Mouse (Mus musculus) stomach, postnatal 0 days (tissue): ENCODE measurements around the gene Chrdl1.

Experiments
- CTCF ChIP-seq: IDR thresholded peaks from 2 replicates; pipeline ENCODE4 v1.5.1; 2016; ENCODE audit warnings: antibody characterized with exemption, low read depth, mild to moderate bottlenecking, moderate library complexity
- EP300 ChIP-seq: optimal IDR thresholded peaks from 2 replicates; pipeline ENCODE3; 2016; ENCODE audit warnings: antibody characterized with exemption

DNA sequence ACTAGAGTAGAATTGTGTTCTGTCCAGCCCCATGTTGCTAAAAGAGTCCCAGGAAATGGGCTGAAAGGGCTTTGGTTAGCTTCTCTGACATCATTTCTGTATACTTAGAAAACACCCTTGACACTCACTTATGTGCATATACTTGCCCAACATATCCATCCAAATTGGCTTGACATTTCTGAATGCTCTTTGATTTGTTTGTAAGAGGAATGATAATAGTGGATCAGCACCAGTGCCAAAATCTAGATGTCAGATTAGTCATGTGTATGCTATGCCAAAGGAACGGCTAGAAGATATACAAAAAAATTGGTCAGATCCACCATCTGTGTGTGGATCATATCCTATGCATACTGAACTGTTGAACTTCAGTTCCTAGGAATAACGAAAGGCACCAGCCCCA is 99.3 kb downstream of the Chrdl1 start:
- TF ChIP-seq CTCF = no peak
- no peak for TF ChIP-seq EP300
